Mouse (Mus musculus): ENCODE results near the gene Zfp804b. TPM values are rescaled to one million over a fixed set of nuclear protein-coding genes. Genes with fewer than 3 reads are reported as not detected.

Gene Zfp804b
- polyA plus RNA-seq, 1 experiment from 2014 or later: 0.17 TPM

DNA sequence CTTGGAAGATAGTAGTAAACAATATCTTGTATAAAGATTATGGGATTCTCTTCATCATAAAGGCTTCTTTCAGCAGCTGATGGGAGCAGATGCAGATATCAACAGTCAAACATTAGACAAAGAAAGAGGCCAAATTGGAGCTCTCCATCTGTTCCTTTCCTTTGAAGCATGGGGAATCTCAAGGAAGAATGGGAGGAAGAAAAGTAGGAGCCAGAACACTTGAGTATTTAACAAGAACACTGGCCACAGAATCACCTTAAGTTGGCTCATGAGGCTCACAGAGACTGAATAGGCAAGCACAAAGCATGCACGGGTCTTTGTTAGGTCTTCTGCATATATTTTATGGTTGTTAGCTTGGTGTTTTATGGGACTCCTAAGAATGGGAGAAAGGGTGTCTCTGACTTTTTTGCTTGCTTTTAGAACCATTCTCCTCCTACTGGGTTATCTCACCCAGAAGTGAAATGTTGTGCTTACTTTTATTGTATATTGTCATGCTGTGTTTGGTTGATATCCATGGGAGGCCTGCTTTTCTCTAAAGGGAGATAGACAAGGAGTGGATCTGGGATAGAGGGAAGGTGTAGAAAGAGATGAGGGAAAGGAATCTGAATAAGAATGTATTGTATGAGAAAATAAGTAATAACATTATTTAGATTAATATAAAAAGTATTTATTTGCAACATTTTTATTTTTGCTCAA lies 270.5 kb downstream of the Zfp804b start:
- Histone ChIP-seq H3K4me2 (no peak overlapping the region), H3K4me1 (no peaks in the 10 kb centered on the region)
- WGBS: 68% methylated on average over 1 of the region's 1 CpGs

DNA sequence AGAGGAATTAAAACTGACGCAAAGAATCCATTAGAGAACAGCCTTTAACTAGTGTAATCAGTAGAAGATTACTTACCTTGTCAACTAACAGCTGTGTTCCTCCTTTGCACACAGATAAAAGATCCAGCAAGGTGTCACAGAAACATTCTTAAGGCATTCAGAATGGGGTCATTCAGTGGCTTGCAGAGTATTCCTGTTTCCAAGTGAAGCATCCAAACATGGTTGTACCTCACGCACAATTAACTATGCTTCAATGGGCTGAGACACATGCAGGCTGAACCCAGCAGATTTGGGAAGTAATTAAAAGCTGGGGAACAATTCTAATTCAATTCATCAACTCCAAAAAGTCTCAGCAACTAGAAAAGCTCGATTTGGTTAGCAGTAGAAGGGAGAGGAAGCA lies 337.1 kb downstream of the Zfp804b start:
- H3K27ac ChIP-seq (replicated peaks): no peak overlapping the region
- no peaks in the 10 kb centered on the region for H3K9me3 ChIP-seq
- H3K4me2 ChIP-seq: no peak overlapping the region
- ATAC-seq (ENCODE audit: extremely low read depth, insufficient number of reproducible peaks, low FRiP score, low TSS enrichment): no peak
- H3K27me3 ChIP-seq (replicated peaks): no peaks in the 10 kb centered on the region
- H3K36me3 ChIP-seq: no peaks in the 10 kb centered on the region
- WGBS: 36% methylated on average over 3 of the region's 3 CpGs
- no peaks in the 10 kb centered on the region for H3K4me1 ChIP-seq
- H3K9ac ChIP-seq: no peak overlapping the region
- H3K4me3 ChIP-seq: no peak overlapping the region

More for the DNA sequence above, 270.5 kb downstream of the Zfp804b start:
- ATAC-seq (ENCODE audit: extremely low read depth, insufficient number of reproducible peaks, low FRiP score, low TSS enrichment): no peak
- H3K36me3 ChIP-seq: no peaks in the 10 kb centered on the region
- H3K27me3 ChIP-seq (replicated peaks): no peaks in the 10 kb centered on the region
- no peak overlapping the region for H3K4me3 ChIP-seq
- H3K27ac ChIP-seq (replicated peaks): no peak overlapping the region
- H3K9ac ChIP-seq: no peak overlapping the region
- H3K9me3 ChIP-seq: no peaks in the 10 kb centered on the region

DNA sequence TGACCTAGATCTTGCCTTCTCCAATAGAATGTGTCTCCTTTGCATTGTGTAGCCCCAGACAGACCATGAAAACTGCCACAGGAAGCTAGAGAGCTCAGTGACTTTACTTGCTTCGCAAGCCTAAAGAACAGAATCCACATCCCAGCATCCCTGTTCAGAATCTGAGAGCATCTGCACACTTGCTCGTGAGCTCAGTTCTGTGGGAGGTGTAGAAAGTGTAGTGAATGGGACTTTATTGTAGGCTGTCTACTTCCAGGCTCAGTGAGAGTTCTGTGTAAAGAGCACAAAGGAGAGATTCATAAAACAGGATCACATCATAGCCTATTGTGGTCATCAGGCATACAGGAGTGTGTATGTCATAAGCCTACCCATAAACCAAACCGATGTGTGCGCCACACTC lies 360.6 kb downstream of the Zfp804b start:
- ATAC-seq (ENCODE audit: extremely low read depth, insufficient number of reproducible peaks, low FRiP score, low TSS enrichment): no peak
- no peaks in the 10 kb centered on the region for H3K4me1 ChIP-seq

DNA sequence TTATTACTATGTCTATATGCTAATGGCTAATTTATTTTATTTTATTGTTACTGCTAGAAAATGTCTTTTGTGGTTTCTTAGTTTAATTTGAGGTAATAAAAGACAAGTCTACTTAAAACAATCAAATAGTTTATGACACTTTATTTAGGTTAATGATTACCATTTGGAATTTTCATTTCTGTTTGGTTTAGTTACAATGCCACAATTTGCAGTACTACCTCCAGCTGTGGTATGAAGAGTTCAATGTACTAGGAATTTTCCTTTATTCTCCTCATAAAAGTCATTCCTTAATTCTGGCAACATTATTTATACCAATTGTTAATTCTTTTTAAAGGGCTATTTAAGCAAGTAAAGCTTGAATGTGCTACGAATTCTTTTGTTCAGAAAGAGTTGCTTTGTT lies 409.7 kb downstream of the Zfp804b start:
- H3K4me1 ChIP-seq: no peaks in the 10 kb centered on the region
- H3K9me3 ChIP-seq: no peaks in the 10 kb centered on the region
- H3K4me2 ChIP-seq: no peak overlapping the region
- no peak overlapping the region for H3K27ac ChIP-seq (replicated peaks)
- no peaks in the 10 kb centered on the region for H3K36me3 ChIP-seq
- ATAC-seq (ENCODE audit: extremely low read depth, insufficient number of reproducible peaks, low FRiP score, low TSS enrichment): no peak
- H3K9ac ChIP-seq: no peak overlapping the region
- H3K27me3 ChIP-seq (replicated peaks): no peaks in the 10 kb centered on the region
- WGBS: 64% methylated on average over 1 of the region's 1 CpGs
- H3K4me3 ChIP-seq: no peak overlapping the region

More for the DNA sequence above, 360.6 kb downstream of the Zfp804b start:
- Histone ChIP-seq H3K27ac (replicated peaks) (no peak overlapping the region), H3K4me2 (no peak overlapping the region), H3K36me3 (no peaks in the 10 kb centered on the region), H3K4me3 (no peak overlapping the region), H3K9ac (no peak overlapping the region), H3K9me3 (no peaks in the 10 kb centered on the region), H3K27me3 (replicated peaks) (no peaks in the 10 kb centered on the region)
- 80% methylated on average over 4 of the region's 4 CpGs for WGBS

- no peak; the same call in 1 of the 2 replicates for ATAC-seq (ENCODE audit: extremely low read depth, insufficient number of reproducible peaks, low FRiP score, low TSS enrichment)
These were observed 433.3 kb downstream of the Zfp804b start for GRCm38 (mm10) chr5:6911290-6911689.

GRCm38 (mm10) chr5:6881396-6881795 lies 463.2 kb downstream of the Zfp804b start:
- ATAC-seq (ENCODE audit: extremely low read depth, insufficient number of reproducible peaks, low FRiP score, low TSS enrichment): no peak

More at GRCm38 (mm10) chr5:6911290-6911689, 433.3 kb downstream of the Zfp804b start:
- Histone ChIP-seq H3K27ac (replicated peaks) (no peak overlapping the region), H3K4me3 (no peak overlapping the region), H3K9ac (no peak overlapping the region), H3K4me1 (peaks cover 4% of the 10 kb centered on the region; the same call in 1 of the 2 replicates), H3K4me2 (no peak overlapping the region), H3K9me3 (no peaks in the 10 kb centered on the region), H3K36me3 (no peaks in the 10 kb centered on the region), H3K27me3 (replicated peaks) (no peaks in the 10 kb centered on the region)
- WGBS: 12% methylated on average over 3 of the region's 3 CpGs

DNA sequence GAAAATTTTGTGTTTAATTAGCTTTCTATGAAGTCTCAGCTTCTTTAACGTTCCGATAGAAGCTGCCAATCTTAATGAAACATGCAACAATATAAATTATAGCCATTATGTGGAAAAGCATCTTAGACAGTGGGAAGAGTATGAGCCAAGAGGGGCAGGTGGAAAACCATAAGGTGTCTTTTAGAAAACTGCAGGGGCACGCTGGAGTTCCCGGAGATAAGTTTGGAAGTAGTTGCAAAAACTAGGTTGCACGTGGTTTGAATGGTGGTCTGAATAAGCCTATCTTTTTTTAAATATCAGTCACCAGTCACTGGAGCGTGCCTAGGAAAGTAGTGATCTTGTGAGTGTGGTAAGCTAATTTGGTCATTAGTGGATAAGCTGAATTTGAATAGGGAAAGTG lies 473.0 kb downstream of the Zfp804b start:
- no peak overlapping the region for H3K4me3 ChIP-seq
- no peaks in the 10 kb centered on the region for H3K9me3 ChIP-seq
- no peaks in the 10 kb centered on the region for H3K27me3 ChIP-seq (replicated peaks)
- WGBS: 77% methylated on average over 6 of the region's 6 CpGs
- no peak overlapping the region for H3K9ac ChIP-seq
- no peak for ATAC-seq (ENCODE audit: extremely low read depth, insufficient number of reproducible peaks, low FRiP score, low TSS enrichment)
- H3K36me3 ChIP-seq: no peaks in the 10 kb centered on the region
- H3K4me2 ChIP-seq: no peak overlapping the region
- H3K27ac ChIP-seq (replicated peaks): no peak overlapping the region
- no peaks in the 10 kb centered on the region for H3K4me1 ChIP-seq

More at GRCm38 (mm10) chr5:6881396-6881795, 463.2 kb downstream of the Zfp804b start:
- H3K27me3 ChIP-seq (replicated peaks): no peaks in the 10 kb centered on the region
- H3K27ac ChIP-seq (replicated peaks): no peak overlapping the region
- no peak overlapping the region for H3K4me3 ChIP-seq
- no peaks in the 10 kb centered on the region for H3K4me1 ChIP-seq
- H3K4me2 ChIP-seq: no peak overlapping the region
- no peak overlapping the region for H3K9ac ChIP-seq
- H3K9me3 ChIP-seq: no peaks in the 10 kb centered on the region
- H3K36me3 ChIP-seq: no peaks in the 10 kb centered on the region

- no peak overlapping the region for H3K4me3 ChIP-seq
- H3K27ac ChIP-seq (replicated peaks): no peak overlapping the region
- no peaks in the 10 kb centered on the region for H3K36me3 ChIP-seq
- H3K27me3 ChIP-seq (replicated peaks): no peaks in the 10 kb centered on the region
- H3K4me1 ChIP-seq: no peaks in the 10 kb centered on the region
- no peak overlapping the region for H3K4me2 ChIP-seq
- ATAC-seq (ENCODE audit: extremely low read depth, insufficient number of reproducible peaks, low FRiP score, low TSS enrichment): no peak
- no peaks in the 10 kb centered on the region for H3K9me3 ChIP-seq
- no peak overlapping the region for H3K9ac ChIP-seq
These were observed 473.6 kb downstream of the Zfp804b start for GRCm38 (mm10) chr5:6870970-6871369.

GRCm38 (mm10) chr5:6795396-6795795 lies 549.2 kb downstream of the Zfp804b start:
- Histone ChIP-seq H3K27me3 (replicated peaks) (no peaks in the 10 kb centered on the region), H3K4me3 (no peak overlapping the region), H3K4me1 (no peaks in the 10 kb centered on the region), H3K9ac (no peak overlapping the region), H3K36me3 (no peaks in the 10 kb centered on the region), H3K4me2 (no peak overlapping the region), H3K9me3 (no peaks in the 10 kb centered on the region), H3K27ac (replicated peaks) (no peak overlapping the region)
- ATAC-seq (ENCODE audit: extremely low read depth, insufficient number of reproducible peaks, low FRiP score, low TSS enrichment): no peak
- 64% methylated on average over 2 of the region's 2 CpGs for WGBS

GRCm38 (mm10) chr5:6769357-6769892 lies 575.1 kb downstream of the Zfp804b start:
- Histone ChIP-seq H3K9ac (no peak overlapping the region), H3K4me2 (no peak overlapping the region), H3K9me3 (no peaks in the 10 kb centered on the region), H3K27me3 (replicated peaks) (no peaks in the 10 kb centered on the region), H3K27ac (replicated peaks) (no peak overlapping the region), H3K36me3 (no peaks in the 10 kb centered on the region), H3K4me3 (no peak overlapping the region), H3K4me1 (no peaks in the 10 kb centered on the region)
- WGBS: 55% methylated on average over 6 of the region's 6 CpGs
- ATAC-seq (ENCODE audit: extremely low read depth, insufficient number of reproducible peaks, low FRiP score, low TSS enrichment): no peak

Data from heart, embryonic 13.5 days (tissue).